Mouse (Mus musculus) hindbrain, embryonic 16.5 days (tissue): ENCODE results near the gene Elovl7. TPM values are rescaled to one million over a fixed set of nuclear protein-coding genes. Genes with fewer than 3 reads are reported as not detected.

ENCODE experiments used
- ATAC-seq: fragments of 200-750 bp; cut with Nextera tagmentation; 2 replicates; pipeline ENCODE4 v1.8.0; 2017; ENCODE audit warnings: moderate TSS enrichment, moderate library complexity
- H3K27ac ChIP-seq: fragments of 300-500 bp; sonication (generic); 2 replicates; pipeline ENCODE4 v1.5.1; 2014; ENCODE audit warnings: low read depth, mild to moderate bottlenecking, control low read depth, low read length, moderate library complexity
- H3K27me3 ChIP-seq: fragments of 300-500 bp; sonication (generic); replicated peaks from 2 replicates; pipeline ENCODE4 v1.6.1; 2014; ENCODE audit warnings: low read length; ENCODE audit not compliant: control insufficient read depth, insufficient read depth
- H3K36me3 ChIP-seq: fragments of 300-500 bp; sonication (generic); 2 replicates; pipeline ENCODE4 v1.6.1; 2014; ENCODE audit warnings: mild to moderate bottlenecking, low read length, moderate library complexity, mixed read lengths; ENCODE audit not compliant: control insufficient read depth, insufficient read depth
- H3K4me1 ChIP-seq: fragments of 300-500 bp; sonication (generic); 2 replicates; pipeline ENCODE4 v1.6.1; 2014; ENCODE audit warnings: low read depth, low read length; ENCODE audit not compliant: control insufficient read depth, insufficient read depth
- H3K4me2 ChIP-seq: fragments of 300-500 bp; sonication (generic); 2 replicates; pipeline ENCODE4 v1.6.1; 2014; ENCODE audit warnings: mild to moderate bottlenecking, low read length, control low read depth, moderate library complexity
- H3K4me3 ChIP-seq: fragments of 300-500 bp; sonication (generic); 2 replicates; pipeline ENCODE4 v1.5.1; 2014; ENCODE audit warnings: mild to moderate bottlenecking, low read length, control low read depth, moderate library complexity
- H3K9ac ChIP-seq: fragments of 300-500 bp; sonication (generic); 2 replicates; pipeline ENCODE4 v1.6.1; 2014; ENCODE audit warnings: low read depth, mild to moderate bottlenecking, control low read depth, low read length, moderate library complexity
- H3K9me3 ChIP-seq: fragments of 300-500 bp; sonication (generic); 2 replicates; pipeline ENCODE4 v1.6.1; 2014; ENCODE audit warnings: mild to moderate bottlenecking, low read length, moderate library complexity; ENCODE audit not compliant: control insufficient read depth
- WGBS: fragments of 180-500 bp; shearing (Covaris S2); extraction: QIAGEN DNeasy Blood & Tissue Kit; methylation state at CpG from one replicate; pipeline ENCODE4 v1.1.7; 2014; 5-methylcytosine and 5-hydroxymethylcytosine counted together
- polyA plus RNA-seq: library from polyadenylated mRNA; unstranded; fragments of >200 nt; fragmentation: Nextera tagmentation; extraction: Ambion mirVana; gene quantifications from 2 replicates; pipeline ENCODE4 v1.2.1, GENCODE M21; 2015

Elovl7 gene
- polyA plus RNA-seq, 1 experiment from 2014 or later: 5.0 TPM

- no peaks in the 10 kb centered on the region for H3K9me3 ChIP-seq
- H3K36me3 ChIP-seq: no peaks in the 10 kb centered on the region
- no peak overlapping the region for H3K4me3 ChIP-seq
- H3K4me2 ChIP-seq: no peak overlapping the region
- 90% methylated on average over 22 of the region's 22 CpGs for WGBS
- H3K9ac ChIP-seq: no peak overlapping the region
- no peak for ATAC-seq
- no peak overlapping the region for H3K27ac ChIP-seq
- no peaks in the 10 kb centered on the region for H3K27me3 ChIP-seq
- H3K4me1 ChIP-seq: no peaks in the 10 kb centered on the region
These were observed 109.9 kb downstream of the Elovl7 start for GRCm38 (mm10) chr13:108323866-108324829.

GRCm38 (mm10) chr13:108325871-108326270, 111.7 kb downstream of the Elovl7 start:
- H3K4me3 ChIP-seq: no peak overlapping the region
- H3K36me3 ChIP-seq: no peaks in the 10 kb centered on the region
- no peak overlapping the region for H3K4me2 ChIP-seq
- no peak for ATAC-seq
- no peaks in the 10 kb centered on the region for H3K4me1 ChIP-seq
- H3K9ac ChIP-seq: no peak overlapping the region
- H3K9me3 ChIP-seq: no peaks in the 10 kb centered on the region
- H3K27ac ChIP-seq: no peak overlapping the region
- H3K27me3 ChIP-seq: no peaks in the 10 kb centered on the region
- WGBS: 87% methylated on average over 5 of the region's 5 CpGs

- Histone ChIP-seq H3K9me3 (no peaks in the 10 kb centered on the region), H3K9ac (no peak overlapping the region), H3K27ac (no peak overlapping the region), H3K27me3 (no peaks in the 10 kb centered on the region), H3K4me1 (no peaks in the 10 kb centered on the region), H3K36me3 (no peaks in the 10 kb centered on the region), H3K4me2 (no peak overlapping the region), H3K4me3 (no peak overlapping the region)
- 92% methylated on average over 10 of the region's 10 CpGs for WGBS
- no peak for ATAC-seq
These were observed 112.1 kb downstream of the Elovl7 start for GRCm38 (mm10) chr13:108326351-108326750.

GRCm38 (mm10) chr13:108327047-108327446, 112.8 kb downstream of the Elovl7 start:
- no peaks in the 10 kb centered on the region for H3K4me1 ChIP-seq
- no peak overlapping the region for H3K4me3 ChIP-seq
- no peak overlapping the region for H3K27ac ChIP-seq
- H3K36me3 ChIP-seq: no peaks in the 10 kb centered on the region
- ATAC-seq: no peak
- WGBS: 93% methylated on average over 7 of the region's 7 CpGs
- no peaks in the 10 kb centered on the region for H3K27me3 ChIP-seq
- H3K9ac ChIP-seq: no peak overlapping the region
- H3K4me2 ChIP-seq: no peak overlapping the region
- no peaks in the 10 kb centered on the region for H3K9me3 ChIP-seq

GRCm38 (mm10) chr13:108328406-108329180, 114.4 kb downstream of the Elovl7 start:
- H3K27me3 ChIP-seq: no peaks in the 10 kb centered on the region
- no peaks in the 10 kb centered on the region for H3K4me1 ChIP-seq
- no peak overlapping the region for H3K9ac ChIP-seq
- no peaks in the 10 kb centered on the region for H3K36me3 ChIP-seq
- H3K4me3 ChIP-seq: no peak overlapping the region
- no peak for ATAC-seq
- no peak overlapping the region for H3K27ac ChIP-seq
- WGBS: 93% methylated on average over 21 of the region's 21 CpGs
- H3K4me2 ChIP-seq: no peak overlapping the region
- H3K9me3 ChIP-seq: no peaks in the 10 kb centered on the region

GRCm38 (mm10) chr13:108329693-108330092, 115.5 kb downstream of the Elovl7 start:
- H3K4me3 ChIP-seq: no peak overlapping the region
- H3K27ac ChIP-seq: no peak overlapping the region
- 69% methylated on average over 3 of the region's 3 CpGs for WGBS
- no peaks in the 10 kb centered on the region for H3K9me3 ChIP-seq
- H3K36me3 ChIP-seq: no peaks in the 10 kb centered on the region
- no peaks in the 10 kb centered on the region for H3K27me3 ChIP-seq
- H3K4me2 ChIP-seq: no peak overlapping the region
- no peak overlapping the region for H3K9ac ChIP-seq
- no peaks in the 10 kb centered on the region for H3K4me1 ChIP-seq
- ATAC-seq: no peak

Other genes starting within 250 kb of the Elovl7 start
- gene Smim15, start 170.0 kb upstream of the Elovl7 start, polyA plus RNA-seq: 35.6 and 39.3 TPM in 2 replicates
- gene Ndufaf2, start 55.8 kb upstream of the Elovl7 start, polyA plus RNA-seq: 74.3 and 74.7 TPM in 2 replicates
- 32.3 and 32.9 TPM in 2 replicates for gene Ercc8, start 55.7 kb upstream of the Elovl7 start, polyA plus RNA-seq
- gene Depdc1b, start 101.9 kb downstream of the Elovl7 start, polyA plus RNA-seq: 1.7 and 2.0 TPM in 2 replicates
- gene Pde4d, start 235.5 kb downstream of the Elovl7 start, polyA plus RNA-seq: 18.5 and 18.9 TPM in 2 replicates